Mouse (Mus musculus) thymus, adult 18-20 months (tissue): Measurements from ENCODE around the gene Angptl4.

Experiments used
- DNase-seq, 2 experiments: peaks; one replicate each; pipeline ENCODE4 v3.0.0; 2022; ENCODE audit warnings: mixed read lengths in 2 of 2

Gene Angptl4

GRCm38 (mm10) chr17:33804205-33804604 lies 22.6 kb upstream of the Angptl4 start:
- DNase-seq = no peak

- no peak for DNase-seq
These were observed 20.6 kb upstream of the Angptl4 start for GRCm38 (mm10) chr17:33802221-33802620.

- DNase-seq = no peak
These were observed 17.6 kb upstream of the Angptl4 start for GRCm38 (mm10) chr17:33799277-33799676.

- no peak for DNase-seq
These were observed 16.7 kb upstream of the Angptl4 start for GRCm38 (mm10) chr17:33798306-33798705.

- DNase-seq = no peak
These were observed 7.1 kb upstream of the Angptl4 start for GRCm38 (mm10) chr17:33788732-33789131.

GRCm38 (mm10) chr17:33786375-33786774 lies 4.7 kb upstream of the Angptl4 start:
- DNase-seq = no peak

GRCm38 (mm10) chr17:33784939-33785338 lies 3.3 kb upstream of the Angptl4 start:
- no peak for DNase-seq

GRCm38 (mm10) chr17:33783408-33783807 lies 1.8 kb upstream of the Angptl4 start:
- no peak for DNase-seq

GRCm38 (mm10) chr17:33782067-33782466 lies 437 bp upstream of the Angptl4 start:
- DNase-seq = no peak

GRCm38 (mm10) chr17:33780431-33780830 lies 1.2 kb downstream of the Angptl4 start:
- DNase-seq = no peak

GRCm38 (mm10) chr17:33779967-33780295 lies 1.7 kb downstream of the Angptl4 start:
- DNase-seq = no peak

- peak; percentile 26 to 28 for DNase-seq
These were observed 2.2 kb downstream of the Angptl4 start for GRCm38 (mm10) chr17:33779271-33779966.

- DNase-seq = no peak
These were observed 6.3 kb downstream of the Angptl4 start for GRCm38 (mm10) chr17:33775287-33775686.

GRCm38 (mm10) chr17:33774573-33775155 lies 7.0 kb downstream of the Angptl4 start:
- no peak for DNase-seq

GRCm38 (mm10) chr17:33773871-33774572 lies 7.6 kb downstream of the Angptl4 start:
- no peak for DNase-seq

GRCm38 (mm10) chr17:33773426-33773825 lies 8.2 kb downstream of the Angptl4 start:
- DNase-seq = no peak

GRCm38 (mm10) chr17:33771617-33772016 lies 10.0 kb downstream of the Angptl4 start:
- no peak for DNase-seq

- no peak for DNase-seq
These were observed 15.2 kb downstream of the Angptl4 start for GRCm38 (mm10) chr17:33766389-33766788.

GRCm38 (mm10) chr17:33760255-33761165 lies 21.1 kb downstream of the Angptl4 start, which contains the start of gene Rab11b:
TSS of gene Rab11b (minus strand) at chr17:33760530.
- peak; percentile 100 for DNase-seq

GRCm38 (mm10) chr17:33759767-33760254 lies 21.8 kb downstream of the Angptl4 start:
- peak; percentile 87 to 92 for DNase-seq

- DNase-seq = no peak
These were observed 24.4 kb downstream of the Angptl4 start for GRCm38 (mm10) chr17:33757231-33757630.

- no peak for DNase-seq
These were observed 25.4 kb downstream of the Angptl4 start for GRCm38 (mm10) chr17:33756108-33756790.
